Mouse (Mus musculus) myocyte (in vitro differentiated cells): ENCODE measurements around the gene Smim26.

Experiments used
- E2F4 ChIP-seq: IDR thresholded peaks from one replicate; pipeline ENCODE4 v1.6.1; 2011; ENCODE audit warnings: mild to moderate bottlenecking, control low read depth, moderate library complexity; ENCODE audit not compliant: insufficient read depth
- MAX ChIP-seq: IDR thresholded peaks from one replicate; pipeline ENCODE4 v1.6.1; 2011; ENCODE audit warnings: low read depth, mild to moderate bottlenecking, control low read depth
- POLR2A ChIP-seq: IDR thresholded peaks from one replicate; pipeline ENCODE4 v1.6.1; 2011; ENCODE audit warnings: low read depth, mild to moderate bottlenecking, control low read depth, moderate library complexity; ENCODE audit not compliant: insufficient read length
- SRF ChIP-seq: IDR thresholded peaks from one replicate; pipeline ENCODE4 v1.6.1; 2011; ENCODE audit warnings: low read depth; ENCODE audit not compliant: control insufficient read depth, insufficient read length

GRCm38 (mm10) chr2:144555820-144556552, 37.9 kb upstream of the Smim26 start, which contains the start of gene Sec23b:
- peak; percentile 87 for TF ChIP-seq POLR2A
- no peak for TF ChIP-seq MAX
- no peak for TF ChIP-seq E2F4
- no peak for TF ChIP-seq SRF
